Mouse (Mus musculus): Measurements from ENCODE around the gene Ccdc13.

DNA sequence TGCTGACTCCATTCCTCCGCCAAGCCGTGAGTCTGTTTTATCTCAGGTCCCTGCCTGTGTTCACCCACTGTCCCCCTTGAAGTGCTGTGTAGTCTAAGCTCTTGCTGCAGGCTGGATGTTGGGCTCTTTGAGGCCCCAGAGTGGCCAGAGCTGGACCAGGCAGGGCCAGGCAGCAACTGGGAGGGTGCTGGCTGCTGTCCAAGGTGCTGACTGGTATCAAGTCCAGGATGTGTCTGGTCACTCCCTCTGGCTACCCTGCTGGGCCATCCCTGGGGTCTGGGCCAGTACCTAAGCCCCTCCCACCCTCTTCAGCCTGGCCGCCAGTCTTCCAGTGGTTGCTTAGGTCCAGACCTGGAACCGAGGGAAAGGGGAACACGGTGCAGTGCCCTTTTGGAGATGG is 48.1 kb downstream of the Ccdc13 start:
- TF ChIP-seq POLR2A (IDR thresholded peaks at IDR 0.05; ENCODE audit: low read depth, low read length) (no peak), CTCF (conservative IDR thresholded peaks at IDR 0.05; ENCODE audit: insufficient read depth, insufficient read length, low read depth, low read length) (no peak)

All from kidney, adult 2 months (tissue).